Mouse (Mus musculus) kidney, postnatal 0 days (tissue): ENCODE data around the gene Apod. TPM values are rescaled to one million over a fixed set of nuclear protein-coding genes. Genes with fewer than 3 reads are reported as not detected.
A peak's percentile ranks its signal among the peaks of the same experiment; 100 is the strongest.
"Not testable (repeated sequence)": the region's sequence is repeated elsewhere in the genome, so short reads cannot be mapped to it uniquely, and the experiment has no call there.

Source experiments
- ATAC-seq: fragments of 200-750 bp; cut with Nextera tagmentation; replicated peaks from 2 replicates; pipeline ENCODE4 v1.8.0; 2017; ENCODE audit warnings: low read depth, moderate number of reproducible peaks, moderate TSS enrichment, moderate library complexity; ENCODE audit not compliant: low FRiP score
- DNase-seq: peaks from one replicate; pipeline ENCODE4 v3.0.0-alpha.2; 2016; ENCODE audit warnings: low spot score
- H3K27ac ChIP-seq: fragments of 300-500 bp; sonication (generic); 2 replicates; pipeline ENCODE4 v1.5.1; 2014; ENCODE audit warnings: mild to moderate bottlenecking
- H3K27me3 ChIP-seq: fragments of 300-500 bp; sonication (generic); 2 replicates; pipeline ENCODE4 v1.6.1; 2014; ENCODE audit warnings: low read length, mixed read lengths; ENCODE audit not compliant: insufficient read depth
- H3K36me3 ChIP-seq: fragments of 300-500 bp; sonication (generic); 2 replicates; pipeline ENCODE4 v1.6.1; 2014; ENCODE audit warnings: low read length, mixed read lengths; ENCODE audit not compliant: insufficient read depth
- H3K4me1 ChIP-seq: fragments of 300-500 bp; sonication (generic); replicated peaks from 2 replicates; pipeline ENCODE4 v1.6.1; 2014; ENCODE audit warnings: antibody characterized with exemption, low read length, mixed read lengths; ENCODE audit not compliant: insufficient read depth
- H3K4me2 ChIP-seq: fragments of 300-500 bp; sonication (generic); 2 replicates; pipeline ENCODE4 v1.6.1; 2014; ENCODE audit warnings: mild to moderate bottlenecking, low read length, moderate library complexity, mixed read lengths
- H3K4me3 ChIP-seq: fragments of 300-500 bp; sonication (generic); replicated peaks from 2 replicates; pipeline ENCODE4 v1.5.1; 2014; ENCODE audit warnings: low read depth, low read length
- H3K9ac ChIP-seq: fragments of 300-500 bp; sonication (generic); 2 replicates; pipeline ENCODE4 v1.6.1; 2014; ENCODE audit warnings: low read depth, low read length
- H3K9me3 ChIP-seq: fragments of 300-500 bp; sonication (generic); replicated peaks from 2 replicates; pipeline ENCODE4 v1.6.1; 2016; ENCODE audit warnings: low read length, inconsistent platforms, mixed read lengths
- CTCF ChIP-seq: IDR thresholded peaks from 2 replicates; pipeline ENCODE4 v1.5.1; 2016; ENCODE audit warnings: antibody characterized with exemption, low read depth, mild to moderate bottlenecking, moderate library complexity
- WGBS: fragments of 180-500 bp; shearing (Covaris S2); extraction: QIAGEN DNeasy Blood & Tissue Kit; methylation state at CpG from one replicate; pipeline ENCODE4 v1.1.7; 2014; 5-methylcytosine and 5-hydroxymethylcytosine counted together
- polyA plus RNA-seq: library from polyadenylated mRNA; unstranded; fragments of >200 nt; fragmentation: Nextera tagmentation; extraction: Ambion mirVana; gene quantifications from 2 replicates; pipeline ENCODE4 v1.2.1, GENCODE M21; 2015

The Apod gene
- polyA plus RNA-seq, 1 experiment from 2014 or later, result 1.9 TPM

DNA sequence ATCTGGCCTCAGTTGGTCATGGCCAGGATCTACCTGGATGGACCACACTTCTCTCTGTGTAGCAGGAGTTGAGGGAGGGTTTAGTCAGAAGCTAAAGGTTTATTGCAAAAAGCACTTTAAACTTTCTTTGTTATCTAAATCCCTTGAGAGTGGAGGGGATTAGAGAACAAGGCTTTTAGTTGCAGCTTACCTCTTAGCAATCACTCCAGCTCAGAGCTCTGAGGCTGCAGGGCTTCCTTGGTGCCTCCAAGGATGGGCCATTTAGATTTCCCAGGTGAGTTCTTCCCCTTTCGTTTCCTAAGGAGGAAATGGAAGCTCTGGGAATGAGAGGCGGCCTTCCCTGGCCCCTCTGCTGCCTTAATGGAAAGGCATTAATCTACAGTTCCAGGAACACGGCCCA, 23.3 kb upstream of the Apod start:
- Histone ChIP-seq H3K9ac (no peak overlapping the region), H3K36me3 (no peaks in the 10 kb centered on the region), H3K27ac (no peak overlapping the region), H3K4me3 (no peak overlapping the region), H3K27me3 (no peaks in the 10 kb centered on the region), H3K9me3 (no peaks in the 10 kb centered on the region), H3K4me2 (no peak overlapping the region), H3K4me1 (no peaks in the 10 kb centered on the region)
- 13% methylated on average over 3 of the region's 3 CpGs for WGBS
- DNase-seq, result no peak
- TF ChIP-seq CTCF, result no peak
- ATAC-seq, result no peak

DNA sequence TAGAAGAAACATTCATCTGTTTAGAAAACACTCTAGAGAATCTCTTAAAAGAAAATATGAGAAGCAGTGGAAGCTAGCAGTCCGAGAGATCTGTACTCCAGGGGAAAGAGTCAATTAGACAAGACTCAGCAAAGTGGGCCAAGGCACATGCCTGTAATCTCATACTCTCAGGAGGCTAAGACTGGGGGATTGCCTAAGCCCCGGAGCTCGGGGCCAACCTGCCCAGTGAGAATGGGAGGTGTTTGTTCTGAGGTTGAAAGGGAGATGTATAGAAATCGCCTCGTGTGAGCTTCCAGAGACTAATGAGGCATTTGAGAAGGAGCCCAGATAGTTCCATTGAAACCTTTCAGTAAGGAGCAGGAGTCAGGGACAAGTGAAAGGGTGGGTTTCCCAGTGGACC, 20.2 kb upstream of the Apod start:
- DNase-seq (no peak), ATAC-seq (no peak)
- Histone ChIP-seq H3K9me3 (no peaks in the 10 kb centered on the region), H3K4me1 (no peaks in the 10 kb centered on the region), H3K36me3 (no peaks in the 10 kb centered on the region), H3K27me3 (no peaks in the 10 kb centered on the region), H3K4me2 (no peak overlapping the region), H3K9ac (no peak overlapping the region), H3K27ac (no peak overlapping the region), H3K4me3 (no peak overlapping the region)
- 22% methylated on average over 5 of the region's 5 CpGs for WGBS
- no peak for TF ChIP-seq CTCF

- Histone ChIP-seq H3K4me3 (no peak overlapping the region), H3K4me1 (no peaks in the 10 kb centered on the region), H3K4me2 (no peak overlapping the region), H3K36me3 (no peaks in the 10 kb centered on the region), H3K9me3 (no peaks in the 10 kb centered on the region), H3K27me3 (no peaks in the 10 kb centered on the region), H3K9ac (no peak overlapping the region), H3K27ac (no peak overlapping the region)
- TF ChIP-seq CTCF, result no peak
- ATAC-seq (no peak), DNase-seq (no peak)
Measured at GRCm38 (mm10) chr16:31332586-31332985, 18.0 kb upstream of the Apod start.

DNA sequence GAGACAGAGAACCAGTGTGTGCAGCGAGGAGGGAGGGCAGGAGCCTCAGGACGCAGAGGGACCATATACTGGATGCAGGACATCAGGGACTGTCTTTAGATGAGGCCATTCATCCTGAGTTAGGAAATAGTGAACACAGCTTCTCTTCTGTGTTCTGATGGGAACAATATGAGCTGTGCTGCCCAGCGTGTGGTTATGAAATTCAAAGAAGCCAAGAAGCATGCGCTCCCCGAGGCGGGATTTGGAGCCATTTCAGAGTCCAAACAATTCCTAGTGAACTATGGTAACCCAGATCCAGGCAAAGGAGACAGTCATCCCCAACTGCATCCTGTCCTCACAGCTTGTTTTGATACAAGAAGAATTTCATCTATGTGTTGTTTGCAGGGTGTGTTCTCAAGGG, 16.4 kb upstream of the Apod start:
- H3K9ac ChIP-seq, H3K4me2 ChIP-seq, ATAC-seq, H3K4me3 ChIP-seq, H3K4me1 ChIP-seq, H3K9me3 ChIP-seq, H3K36me3 ChIP-seq, H3K27ac ChIP-seq, H3K27me3 ChIP-seq, DNase-seq: not testable (repeated sequence)
- WGBS, result 91% methylated on average over 6 of the region's 6 CpGs

DNA sequence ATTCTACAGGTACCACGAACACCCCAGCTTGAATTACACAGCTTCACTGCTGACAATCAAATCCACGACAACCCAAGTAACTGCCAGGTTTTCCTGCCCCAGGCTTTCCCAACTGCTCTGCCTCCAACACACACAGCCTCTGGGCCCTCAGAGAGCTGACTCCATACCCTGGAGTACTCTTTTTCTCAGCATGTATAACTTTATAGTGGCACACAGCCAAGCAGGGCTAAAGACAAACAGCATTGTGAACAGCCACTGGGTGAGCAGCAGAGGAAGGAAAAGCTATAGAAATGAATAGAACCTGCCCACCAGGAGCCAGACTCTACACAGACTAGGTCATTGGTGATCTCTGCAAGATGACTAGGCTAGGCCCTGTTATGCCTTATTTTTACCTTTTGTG, 15.1 kb upstream of the Apod start:
- Histone ChIP-seq H3K9me3 (no peaks in the 10 kb centered on the region), H3K27ac (no peak overlapping the region), H3K4me1 (no peaks in the 10 kb centered on the region), H3K4me3 (no peak overlapping the region), H3K27me3 (no peaks in the 10 kb centered on the region), H3K4me2 (no peak overlapping the region), H3K36me3 (no peaks in the 10 kb centered on the region), H3K9ac (no peak overlapping the region)
- no peak for ATAC-seq
- DNase-seq, result no peak
- TF ChIP-seq CTCF, result no peak
- 48% methylated on average over 2 of the region's 2 CpGs for WGBS

DNA sequence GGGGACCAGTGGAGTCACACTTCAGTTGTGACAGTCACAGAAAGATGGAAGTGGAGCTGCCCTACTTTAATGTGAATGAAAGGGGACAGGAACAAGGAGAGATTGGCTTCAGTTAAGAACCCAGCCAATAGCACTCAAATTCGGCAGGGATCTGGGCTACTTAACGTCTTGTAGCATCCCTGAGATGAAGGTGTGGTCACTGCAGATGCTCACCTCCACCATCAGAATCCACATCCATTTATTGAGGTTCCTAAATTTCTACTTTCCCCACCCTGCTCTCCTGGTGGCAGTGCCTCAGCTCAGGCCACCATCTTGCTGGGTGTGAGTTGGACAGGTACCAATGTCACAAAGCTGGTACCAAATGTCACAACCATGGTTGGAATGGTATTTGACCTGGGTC, 13.3 kb upstream of the Apod start:
- Histone ChIP-seq H3K27ac (peak overlapping the region; percentile 67; the same call in 1 of the 2 replicates), H3K4me1 (no peaks in the 10 kb centered on the region), H3K4me3 (no peak overlapping the region), H3K36me3 (no peaks in the 10 kb centered on the region), H3K9me3 (no peaks in the 10 kb centered on the region), H3K4me2 (no peak overlapping the region), H3K9ac (no peak overlapping the region), H3K27me3 (no peaks in the 10 kb centered on the region)
- DNase-seq (no peak), ATAC-seq (no peak)
- TF ChIP-seq CTCF, result no peak
- WGBS, result 90% methylated on average over 2 of the region's 2 CpGs

GRCm38 (mm10) chr16:31327430-31327829, 12.8 kb upstream of the Apod start:
- no peak for ATAC-seq
- H3K27ac ChIP-seq, result peak overlapping the region; percentile 67
- peak; percentile 29 for DNase-seq
- no peaks in the 10 kb centered on the region for H3K36me3 ChIP-seq
- no peak for TF ChIP-seq CTCF
- no peak overlapping the region for H3K4me3 ChIP-seq
- no peak overlapping the region for H3K4me2 ChIP-seq
- H3K9ac ChIP-seq, result no peak overlapping the region
- H3K4me1 ChIP-seq, result no peaks in the 10 kb centered on the region
- H3K27me3 ChIP-seq, result no peaks in the 10 kb centered on the region
- WGBS, result 59% methylated on average over 8 of the region's 8 CpGs
- no peaks in the 10 kb centered on the region for H3K9me3 ChIP-seq
